Mouse (Mus musculus): ENCODE results near the gene Fzd4. TPM values are rescaled to one million over a fixed set of nuclear protein-coding genes. Genes with fewer than 3 reads are reported as not detected.

The Fzd4 gene
- total RNA-seq, 1 experiment, result 2.2 TPM

DNA sequence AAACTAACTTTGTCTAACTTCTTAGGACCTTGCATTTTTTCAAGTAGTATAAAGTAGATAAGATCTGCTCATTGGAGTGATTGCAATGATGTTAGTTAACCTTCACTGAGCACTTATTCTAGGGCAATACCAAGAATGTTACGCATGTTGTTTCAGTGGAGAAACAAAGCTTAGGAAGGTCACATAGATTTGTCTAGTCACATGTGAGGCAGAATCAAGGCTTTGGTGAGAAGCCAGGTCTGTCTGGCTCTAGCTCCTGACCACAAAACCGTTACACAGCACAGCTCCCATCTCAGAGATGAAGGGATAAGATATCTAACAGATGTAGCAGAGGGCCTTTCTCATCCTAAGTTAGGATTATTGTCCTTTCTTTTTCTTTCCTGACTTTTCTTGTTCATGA is 13.5 kb upstream of the Fzd4 start:
- in situ Hi-C loops (cut with MboI; ENCODE audit: low sequenced_read_pairs in 2 of 2, unreplicated experiment in 2 of 2), result no loop called here
- DNase-seq (ENCODE audit: low read depth, low spot score), result no peak
- Histone ChIP-seq H3K36me3 (ENCODE audit: control insufficient read depth, insufficient read depth, low read length, poor library complexity, severe bottlenecking) (no peaks in the 10 kb centered on the region), H3K4me1 (ENCODE audit: control insufficient read depth in 2 of 2, insufficient read depth in 2 of 2, low read length in 2 of 2, poor library complexity in 1 of 2) (peaks cover 0 to 2% of the 10 kb centered on the region in 2 experiments; a peak in 1 of 4 replicates), H3K27ac (ENCODE audit: insufficient read depth, low read depth, low read length, poor library complexity, severe bottlenecking) (no peak overlapping the region), H3K4me3 (ENCODE audit: insufficient read depth in 1 of 2, low read depth in 1 of 2, low read length in 2 of 2, poor library complexity in 1 of 2, severe bottlenecking in 1 of 2) (no peak overlapping the region), H3K9ac (ENCODE audit: insufficient read depth, low read depth, low read length, poor library complexity, severe bottlenecking) (no peak overlapping the region), H3K9me3 (ENCODE audit: control insufficient read depth, insufficient read depth, low read depth, low read length) (no peaks in the 10 kb centered on the region)
- TF ChIP-seq HCFC1 (IDR thresholded peaks at IDR 0.05; ENCODE audit: borderline replicate concordance, insufficient read depth, low read length), result no peak
- TF ChIP-seq ZNF384 (IDR thresholded peaks at IDR 0.05; ENCODE audit: low read depth, low read length), result no peak
- TF ChIP-seq CHD2 (IDR thresholded peaks at IDR 0.05; ENCODE audit: low read depth, low read length), result no peak
- no peak for TF ChIP-seq MAFK (IDR thresholded peaks at IDR 0.05; ENCODE audit: insufficient read depth, low read depth, low read length)

DNA sequence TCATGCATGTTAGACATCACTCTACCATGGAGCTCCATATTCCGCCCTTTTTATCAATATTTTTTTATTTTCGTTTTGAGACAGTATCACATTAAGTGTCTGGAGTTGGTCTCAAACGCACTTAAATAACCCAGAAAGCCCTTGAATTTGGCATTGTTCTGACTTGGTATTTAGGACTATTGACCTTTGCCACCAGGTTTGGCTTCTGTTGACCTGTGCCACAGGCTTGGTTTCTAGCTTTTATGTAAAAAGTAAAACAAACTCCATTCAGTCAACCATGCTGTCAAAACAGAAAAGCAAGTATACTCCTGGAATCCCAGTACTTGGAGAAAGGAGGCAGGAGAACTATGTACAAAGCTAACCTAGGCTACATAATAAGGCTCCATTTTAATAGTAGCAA is 12.9 kb upstream of the Fzd4 start:
- Histone ChIP-seq H3K9me3 (ENCODE audit: control insufficient read depth, insufficient read depth, low read depth, low read length) (no peaks in the 10 kb centered on the region), H3K9ac (ENCODE audit: insufficient read depth, low read depth, low read length, poor library complexity, severe bottlenecking) (no peak overlapping the region), H3K27ac (ENCODE audit: insufficient read depth, low read depth, low read length, poor library complexity, severe bottlenecking) (no peak overlapping the region), H3K36me3 (ENCODE audit: control insufficient read depth, insufficient read depth, low read length, poor library complexity, severe bottlenecking) (no peaks in the 10 kb centered on the region), H3K4me3 (ENCODE audit: insufficient read depth in 1 of 2, low read depth in 1 of 2, low read length in 2 of 2, poor library complexity in 1 of 2, severe bottlenecking in 1 of 2) (no peak overlapping the region), H3K4me1 (ENCODE audit: control insufficient read depth in 2 of 2, insufficient read depth in 2 of 2, low read length in 2 of 2, poor library complexity in 1 of 2) (peaks cover 0 to 2% of the 10 kb centered on the region in 2 experiments; a peak in 1 of 4 replicates)
- TF ChIP-seq MAFK (IDR thresholded peaks at IDR 0.05; ENCODE audit: insufficient read depth, low read depth, low read length), result no peak
- no peak for TF ChIP-seq HCFC1 (IDR thresholded peaks at IDR 0.05; ENCODE audit: borderline replicate concordance, insufficient read depth, low read length)
- no peak for TF ChIP-seq CHD2 (IDR thresholded peaks at IDR 0.05; ENCODE audit: low read depth, low read length)
- TF ChIP-seq ZNF384 (IDR thresholded peaks at IDR 0.05; ENCODE audit: low read depth, low read length), result no peak
- TF ChIP-seq ZC3H11A (IDR thresholded peaks at IDR 0.05; ENCODE audit: borderline replicate concordance, low read depth, low read length), result no peak
- in situ Hi-C loops (cut with MboI; ENCODE audit: low sequenced_read_pairs in 2 of 2, unreplicated experiment in 2 of 2), result no loop called here
- no peak for DNase-seq (ENCODE audit: low read depth, low spot score)

DNA sequence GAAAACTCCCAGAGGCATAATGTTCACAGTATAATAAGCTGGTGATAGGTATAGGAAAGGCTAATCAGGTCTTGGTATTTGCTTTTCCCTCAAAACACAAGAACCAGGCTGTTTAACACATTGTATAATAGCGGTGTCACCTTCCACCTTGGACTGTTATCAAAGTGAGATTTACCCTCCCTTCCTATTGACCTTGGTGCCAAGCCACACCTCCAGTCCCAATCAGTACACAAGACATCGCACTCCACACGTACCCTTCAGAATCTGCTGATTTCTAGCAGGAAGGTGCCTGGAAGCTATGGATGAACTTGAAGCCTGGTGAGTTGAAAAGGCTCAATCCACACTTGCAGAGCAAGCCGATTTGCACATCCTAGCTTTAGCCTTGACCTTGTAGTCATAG is 12.3 kb upstream of the Fzd4 start:
- DNase-seq (ENCODE audit: low read depth, low spot score), result no peak
- H3K4me1 ChIP-seq (ENCODE audit: control insufficient read depth in 2 of 2, insufficient read depth in 2 of 2, low read length in 2 of 2, poor library complexity in 1 of 2), result peaks cover 0 to 2% of the 10 kb centered on the region in 2 experiments; a peak in 1 of 4 replicates
- no peak overlapping the region for H3K9ac ChIP-seq (ENCODE audit: insufficient read depth, low read depth, low read length, poor library complexity, severe bottlenecking)
- H3K9me3 ChIP-seq (ENCODE audit: control insufficient read depth, insufficient read depth, low read depth, low read length), result no peaks in the 10 kb centered on the region
- H3K27ac ChIP-seq (ENCODE audit: insufficient read depth, low read depth, low read length, poor library complexity, severe bottlenecking), result no peak overlapping the region
- in situ Hi-C loops (cut with MboI; ENCODE audit: low sequenced_read_pairs in 2 of 2, unreplicated experiment in 2 of 2), result no loop called here
- no peak overlapping the region for H3K4me3 ChIP-seq (ENCODE audit: insufficient read depth in 1 of 2, low read depth in 1 of 2, low read length in 2 of 2, poor library complexity in 1 of 2, severe bottlenecking in 1 of 2)
- H3K36me3 ChIP-seq (ENCODE audit: control insufficient read depth, insufficient read depth, low read length, poor library complexity, severe bottlenecking), result no peaks in the 10 kb centered on the region
- TF ChIP-seq MAFK (IDR thresholded peaks at IDR 0.05; ENCODE audit: insufficient read depth, low read depth, low read length) (no peak), ZC3H11A (IDR thresholded peaks at IDR 0.05; ENCODE audit: borderline replicate concordance, low read depth, low read length) (no peak), CHD2 (IDR thresholded peaks at IDR 0.05; ENCODE audit: low read depth, low read length) (no peak), HCFC1 (IDR thresholded peaks at IDR 0.05; ENCODE audit: borderline replicate concordance, insufficient read depth, low read length) (no peak), ZNF384 (IDR thresholded peaks at IDR 0.05; ENCODE audit: low read depth, low read length) (no peak)

- Histone ChIP-seq H3K9ac (ENCODE audit: insufficient read depth, low read depth, low read length, poor library complexity, severe bottlenecking) (no peak overlapping the region), H3K27ac (ENCODE audit: insufficient read depth, low read depth, low read length, poor library complexity, severe bottlenecking) (no peak overlapping the region), H3K9me3 (ENCODE audit: control insufficient read depth, insufficient read depth, low read depth, low read length) (no peaks in the 10 kb centered on the region), H3K36me3 (ENCODE audit: control insufficient read depth, insufficient read depth, low read length, poor library complexity, severe bottlenecking) (no peaks in the 10 kb centered on the region), H3K4me3 (ENCODE audit: insufficient read depth in 1 of 2, low read depth in 1 of 2, low read length in 2 of 2, poor library complexity in 1 of 2, severe bottlenecking in 1 of 2) (no peak overlapping the region), H3K4me1 (ENCODE audit: control insufficient read depth in 2 of 2, insufficient read depth in 2 of 2, low read length in 2 of 2, poor library complexity in 1 of 2) (peaks cover 0 to 2% of the 10 kb centered on the region in 2 experiments; a peak in 1 of 4 replicates)
- in situ Hi-C loops (cut with MboI; ENCODE audit: low sequenced_read_pairs in 2 of 2, unreplicated experiment in 2 of 2), result no loop called here
- no peak for DNase-seq (ENCODE audit: low read depth, low spot score)
- TF ChIP-seq CHD2 (IDR thresholded peaks at IDR 0.05; ENCODE audit: low read depth, low read length) (no peak), MAFK (IDR thresholded peaks at IDR 0.05; ENCODE audit: insufficient read depth, low read depth, low read length) (no peak), HCFC1 (IDR thresholded peaks at IDR 0.05; ENCODE audit: borderline replicate concordance, insufficient read depth, low read length) (no peak), ZNF384 (IDR thresholded peaks at IDR 0.05; ENCODE audit: low read depth, low read length) (no peak), ZC3H11A (IDR thresholded peaks at IDR 0.05; ENCODE audit: borderline replicate concordance, low read depth, low read length) (no peak)
These were observed 11.8 kb upstream of the Fzd4 start for GRCm38 (mm10) chr7:89392388-89392787.

GRCm38 (mm10) chr7:89392825-89393224 is 11.3 kb upstream of the Fzd4 start:
- Histone ChIP-seq H3K4me1 (ENCODE audit: control insufficient read depth in 2 of 2, insufficient read depth in 2 of 2, low read length in 2 of 2, poor library complexity in 1 of 2) (peaks cover 0 to 2% of the 10 kb centered on the region in 2 experiments; a peak in 1 of 4 replicates), H3K4me3 (ENCODE audit: insufficient read depth in 1 of 2, low read depth in 1 of 2, low read length in 2 of 2, poor library complexity in 1 of 2, severe bottlenecking in 1 of 2) (no peak overlapping the region), H3K27ac (ENCODE audit: insufficient read depth, low read depth, low read length, poor library complexity, severe bottlenecking) (no peak overlapping the region), H3K36me3 (ENCODE audit: control insufficient read depth, insufficient read depth, low read length, poor library complexity, severe bottlenecking) (no peaks in the 10 kb centered on the region), H3K9me3 (ENCODE audit: control insufficient read depth, insufficient read depth, low read depth, low read length) (no peaks in the 10 kb centered on the region), H3K9ac (ENCODE audit: insufficient read depth, low read depth, low read length, poor library complexity, severe bottlenecking) (no peak overlapping the region)
- in situ Hi-C loops (cut with MboI; ENCODE audit: low sequenced_read_pairs in 2 of 2, unreplicated experiment in 2 of 2), result no loop called here
- no peak for DNase-seq (ENCODE audit: low read depth, low spot score)
- TF ChIP-seq ZC3H11A (IDR thresholded peaks at IDR 0.05; ENCODE audit: borderline replicate concordance, low read depth, low read length) (no peak), ZNF384 (IDR thresholded peaks at IDR 0.05; ENCODE audit: low read depth, low read length) (no peak), CHD2 (IDR thresholded peaks at IDR 0.05; ENCODE audit: low read depth, low read length) (no peak), HCFC1 (IDR thresholded peaks at IDR 0.05; ENCODE audit: borderline replicate concordance, insufficient read depth, low read length) (no peak), MAFK (IDR thresholded peaks at IDR 0.05; ENCODE audit: insufficient read depth, low read depth, low read length) (no peak)
